32 mouse cellular contexts compared by ENCODE assay signal in the genomic region with DNA sequence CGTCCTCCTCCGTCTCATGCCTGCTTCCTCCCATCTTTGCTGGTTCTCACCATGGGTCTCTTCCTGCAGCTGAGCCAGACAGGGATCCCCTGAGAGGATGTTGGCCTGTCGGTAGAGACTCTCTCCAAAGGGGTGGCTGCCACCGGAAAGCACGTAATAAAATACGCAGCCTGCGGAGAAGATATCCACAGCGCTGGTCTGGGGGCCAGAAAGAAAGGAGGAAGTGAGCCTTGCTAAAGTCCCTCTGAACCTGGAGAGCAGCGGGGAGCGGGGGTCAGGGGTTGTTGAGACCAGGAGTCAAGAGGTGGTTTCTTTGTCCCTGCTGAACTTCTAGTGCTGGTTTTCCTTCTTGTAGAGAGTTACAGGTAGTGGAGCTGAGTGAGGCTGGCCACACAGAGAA. TPM values are rescaled to one million over a fixed set of nuclear protein-coding genes. Genes with fewer than 3 reads are reported as not detected.
"Had no signal": no experiment of that assay in that cellular context is flagged by ENCODE, and none has a peak within 500 bp of the region (broad histone marks: within the 10 kb centered on the region; RNA-seq: fewer than 3 reads in every experiment).

No protein-coding gene starts in this region.

- ATAC-seq: hindbrain, embryonic 16.5 days; inflammation-experienced regulatory T-cells, adult 6 months; intestine, embryonic 15.5 days; liver, embryonic 12.5 days had no signal

- H3K4me1 ChIP-seq: heart, embryonic 13.5 days; heart, embryonic 15.5 days; hindbrain, embryonic 10.5 days; hindbrain, embryonic 12.5 days; intestine, embryonic 15.5 days; limb, embryonic 13.5 days; limb, embryonic 15.5 days had no signal

- H3K9ac ChIP-seq: heart, embryonic 13.5 days; heart, embryonic 15.5 days; hindbrain, embryonic 12.5 days; hindbrain, embryonic 14.5 days; intestine, embryonic 15.5 days; limb, embryonic 13.5 days; limb, embryonic 15.5 days; liver, embryonic 12.5 days had no signal

- DNase-seq: gastrocnemius, adult 2 months; gastrocnemius, postnatal 10 days; gastrocnemius, postnatal 25 days; heart, adult 11 months; heart, adult 2 months; heart, postnatal 14 days; heart, postnatal 36 days; kidney, adult 18-20 months; kidney, adult 8-10 months; kidney, postnatal 10 days; kidney, postnatal 25 days; kidney, postnatal 4 days; left cerebral cortex, postnatal 4 days had no signal

- H3K27me3 ChIP-seq: heart, embryonic 13.5 days; heart, embryonic 15.5 days; hindbrain, embryonic 12.5 days; intestine, embryonic 15.5 days; limb, embryonic 13.5 days; limb, embryonic 15.5 days had no signal

- H3K27ac ChIP-seq: gastrocnemius, adult 2 months; heart, adult 2 months; heart, embryonic 13.5 days; heart, embryonic 15.5 days; hindbrain, embryonic 10.5 days; hindbrain, embryonic 12.5 days; hindbrain, embryonic 14.5 days; intestine, embryonic 15.5 days; layer of hippocampus, adult 2 months; left cerebral cortex, adult 2 months; limb, embryonic 13.5 days; limb, embryonic 15.5 days; liver, embryonic 12.5 days had no signal

- H3K4me3 ChIP-seq: gastrocnemius, adult 2 months; heart, adult 2 months; heart, embryonic 13.5 days; heart, embryonic 15.5 days; hindbrain, embryonic 10.5 days; hindbrain, embryonic 12.5 days; intestine, embryonic 15.5 days; layer of hippocampus, adult 2 months; left cerebral cortex, adult 2 months; limb, embryonic 13.5 days; limb, embryonic 15.5 days; liver, embryonic 12.5 days had no signal

- H3K4me2 ChIP-seq: heart, embryonic 11.5 days; heart, embryonic 13.5 days; heart, embryonic 15.5 days; hindbrain, embryonic 12.5 days; hindbrain, embryonic 14.5 days; intestine, embryonic 15.5 days; limb, embryonic 13.5 days; limb, embryonic 15.5 days; liver, embryonic 12.5 days had no signal

- H3K9me3 ChIP-seq: heart, embryonic 13.5 days; heart, embryonic 15.5 days; hindbrain, embryonic 10.5 days; hindbrain, embryonic 12.5 days; intestine, embryonic 15.5 days; limb, embryonic 13.5 days; limb, embryonic 15.5 days; liver, embryonic 12.5 days had no signal

RNA-seq across cellular contexts. Expression of gene Ern2, which starts 14.4 kb away (rescaled TPM):
- total RNA-seq: gastrocnemius, adult 2 months; gastrocnemius, postnatal 10 days; gastrocnemius, postnatal 25 days; gastrocnemius, postnatal 4 days; heart, adult 2 months; heart, postnatal 14 days; heart, postnatal 36 days; liver, adult 2 months had no signal
- polyA plus RNA-seq: heart, embryonic 11.5 days; heart, embryonic 13.5 days; heart, postnatal 0 days; inflammation-experienced regulatory T-cells, adult 6 months; kidney, embryonic 14.5 days; limb, embryonic 11.5 days; limb, embryonic 15.5 days had no signal

RNA-seq across cellular contexts. Expression of gene Chp2, which starts 47.7 kb away (rescaled TPM):
- polyA plus RNA-seq: heart, embryonic 11.5 days; inflammation-experienced regulatory T-cells, adult 6 months; limb, embryonic 11.5 days; limb, embryonic 13.5 days had no signal
